Mouse (Mus musculus) natural killer cell, adult 2 months (primary cell): ENCODE results near the gene Taf5l.
A peak's percentile ranks its signal among the peaks of the same experiment; 100 is the strongest.
"Not testable (repeated sequence)": the region's sequence is repeated elsewhere in the genome, so short reads cannot be mapped to it uniquely, and the experiment has no call there.

Experiments used
- DNase-seq, 2 experiments: peaks; one replicate each; pipeline ENCODE4 v3.0.0; 2022; ENCODE audit warnings: low spot score in 2 of 2

The Taf5l gene

DNA sequence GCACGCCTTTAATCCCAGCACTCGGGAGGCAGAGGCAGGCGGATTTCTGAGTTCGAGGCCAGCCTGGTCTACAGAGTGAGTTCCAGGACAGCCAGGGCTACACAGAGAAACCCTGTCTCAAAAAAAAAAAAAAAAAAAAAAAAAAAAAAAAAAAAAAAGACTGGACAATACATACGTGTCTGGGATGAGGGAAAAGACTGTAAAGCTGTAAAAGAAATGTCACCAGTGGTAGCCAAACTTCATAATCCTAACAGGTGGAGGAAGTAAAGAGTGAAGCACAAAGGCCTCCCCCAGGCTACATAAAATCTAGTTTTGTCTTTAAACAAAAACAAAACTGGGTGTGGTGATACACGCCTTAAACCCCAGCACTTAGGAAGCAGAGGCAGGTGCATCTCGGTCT lies 6.9 kb downstream of the Taf5l start:
- not testable (repeated sequence) for DNase-seq

DNA sequence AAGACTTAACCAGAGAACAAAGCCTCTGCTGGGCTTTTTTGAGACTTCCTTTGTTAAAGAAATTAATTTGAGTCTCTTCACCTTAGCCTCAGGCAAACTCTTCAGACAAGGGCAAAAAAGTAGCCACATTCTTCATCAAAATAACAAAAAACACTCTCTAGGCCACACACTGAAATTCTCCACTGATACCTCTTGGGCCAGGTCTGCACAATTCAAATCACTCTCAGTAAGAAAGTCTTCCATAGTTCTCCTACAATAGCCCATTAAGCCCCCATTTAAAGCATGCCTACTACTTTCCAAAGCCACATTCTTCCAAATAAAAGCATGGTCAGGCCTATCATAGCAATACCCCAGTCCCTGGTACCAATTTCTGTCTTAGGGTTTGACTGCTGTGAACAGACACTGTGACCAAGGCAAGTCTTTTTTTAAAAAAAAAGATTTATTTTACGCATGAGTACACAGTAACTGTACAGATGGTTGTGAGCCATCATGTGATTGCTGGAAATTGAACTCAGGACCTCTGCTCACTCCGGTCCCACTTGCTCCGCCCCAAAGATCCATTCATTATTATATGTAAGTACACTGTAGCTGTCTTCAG lies 9.1 kb downstream of the Taf5l start:
- no peak for DNase-seq

DNA sequence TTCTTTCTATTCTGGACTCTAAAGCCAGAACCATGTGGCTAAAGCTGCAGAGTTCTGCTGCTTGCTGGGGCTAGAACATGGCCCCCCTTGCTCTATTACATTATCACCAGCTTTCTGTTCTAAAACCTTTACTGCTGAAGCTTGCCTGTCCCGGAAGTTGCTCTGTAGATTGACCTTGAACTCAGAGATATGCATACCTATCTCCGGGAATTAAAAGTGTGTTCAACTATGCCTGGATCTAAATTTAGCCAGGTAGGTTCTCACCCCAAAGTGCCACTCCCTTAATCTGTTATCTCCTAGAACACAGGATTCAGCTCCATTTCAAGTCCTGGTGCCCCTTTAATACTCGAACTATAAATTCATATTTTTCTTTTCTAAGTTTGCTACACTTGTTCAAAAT lies 9.6 kb downstream of the Taf5l start:
- DNase-seq: no peak

DNA sequence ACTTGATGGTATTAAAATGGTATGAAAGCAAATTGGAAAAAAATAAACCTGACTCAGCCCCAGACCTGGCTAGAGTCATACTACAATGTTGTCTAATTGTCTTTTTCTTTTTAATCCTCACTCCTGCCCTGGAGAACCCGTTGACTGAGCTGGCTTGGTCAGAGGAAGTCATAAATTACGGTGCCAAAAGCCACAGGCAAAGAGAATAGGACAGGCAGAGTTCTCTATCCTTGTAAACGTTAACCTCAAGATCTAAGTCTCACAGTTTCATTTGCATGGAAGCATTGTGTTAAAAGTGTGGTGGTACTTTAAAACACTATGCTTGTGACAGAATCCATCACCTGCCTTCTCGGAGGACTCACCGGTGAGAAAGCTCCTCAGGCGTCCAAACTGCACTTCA lies 13.4 kb downstream of the Taf5l start:
- DNase-seq: no peak

DNA sequence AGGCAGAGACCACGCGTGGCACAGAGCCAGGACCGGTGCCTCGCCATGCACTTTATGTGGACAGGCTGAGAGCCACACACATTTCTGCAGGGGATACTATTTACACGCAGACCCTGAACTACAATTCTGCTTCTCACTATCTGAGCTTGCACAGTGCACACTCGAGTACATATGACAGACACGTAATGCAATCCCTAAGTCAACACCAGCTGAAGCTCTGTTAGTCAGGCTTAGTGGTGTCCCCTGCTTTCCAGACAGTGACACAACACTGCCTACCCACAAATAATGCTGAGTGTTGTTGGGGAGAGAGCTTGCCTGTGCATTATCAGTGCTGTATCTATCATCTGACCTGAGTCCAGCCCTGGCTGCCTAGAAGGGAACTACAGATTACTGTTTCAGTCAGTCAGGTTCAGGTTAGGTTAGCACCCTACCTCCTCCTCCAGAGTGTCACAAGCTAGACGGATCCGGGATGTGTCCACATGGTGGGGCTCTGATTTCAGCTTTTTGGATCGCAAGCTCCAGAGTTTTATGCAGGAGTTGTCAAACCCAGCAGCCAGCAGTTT lies 18.6 kb downstream of the Taf5l start:
- DNase-seq: no peak

DNA sequence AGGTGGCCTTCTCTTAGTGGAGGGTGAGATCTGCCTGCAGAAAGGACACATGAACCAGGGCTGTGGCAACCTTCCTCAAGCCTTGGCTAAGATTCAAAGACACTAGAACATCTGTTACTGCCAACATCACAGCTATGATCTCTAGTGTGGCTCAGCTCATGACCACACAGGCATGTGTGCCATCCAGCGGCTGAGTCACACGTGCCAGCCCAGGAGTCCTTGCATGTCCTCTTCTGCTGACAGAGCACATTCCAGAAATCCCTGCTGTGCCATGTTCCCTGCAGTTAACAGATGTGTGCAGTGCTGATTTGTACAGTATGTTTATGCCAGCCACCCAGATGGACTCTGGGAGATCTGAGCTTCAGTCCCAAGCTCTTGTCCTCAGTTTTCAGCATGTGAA lies 21.6 kb downstream of the Taf5l start:
- DNase-seq: no peak

DNA sequence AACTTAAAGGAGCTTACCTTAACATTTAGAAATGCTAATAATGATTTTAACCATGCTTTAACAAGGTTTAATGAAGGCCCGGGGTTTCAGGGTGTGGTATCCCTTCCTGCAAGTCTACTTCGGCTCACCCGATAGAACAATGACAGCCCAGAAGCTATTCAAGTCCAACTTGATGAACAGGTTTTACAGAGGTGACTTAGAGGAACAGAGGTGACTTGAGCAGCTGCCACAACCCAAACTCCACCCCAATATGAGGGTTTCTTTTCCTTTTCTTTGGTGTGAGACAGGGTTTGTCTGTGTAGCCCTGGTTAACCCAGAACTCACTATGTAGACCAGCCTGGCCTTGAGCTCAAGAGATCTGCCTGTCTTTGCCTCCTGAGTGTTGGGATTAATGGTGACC lies 27.2 kb downstream of the Taf5l start:
- no peak for DNase-seq

DNA sequence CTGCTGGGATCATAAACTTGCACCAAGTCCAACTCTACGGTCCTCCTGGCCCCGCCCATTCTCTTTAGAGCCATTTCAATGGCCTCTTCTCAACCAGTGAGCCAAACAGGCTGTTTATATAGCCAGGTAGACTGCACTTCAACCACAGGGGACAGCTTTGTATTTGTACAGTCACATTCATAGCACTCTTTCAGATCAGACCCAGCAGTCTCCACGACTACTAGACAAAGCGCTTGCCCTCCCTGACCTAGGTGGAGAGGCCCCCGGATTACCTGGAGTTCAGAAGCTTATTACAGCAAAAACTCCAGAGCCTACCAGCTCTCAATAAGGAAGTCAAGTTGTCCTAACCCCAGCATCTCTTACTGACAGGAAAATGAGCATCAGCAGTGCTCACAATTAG lies 27.6 kb downstream of the Taf5l start:
- DNase-seq: no peak

DNA sequence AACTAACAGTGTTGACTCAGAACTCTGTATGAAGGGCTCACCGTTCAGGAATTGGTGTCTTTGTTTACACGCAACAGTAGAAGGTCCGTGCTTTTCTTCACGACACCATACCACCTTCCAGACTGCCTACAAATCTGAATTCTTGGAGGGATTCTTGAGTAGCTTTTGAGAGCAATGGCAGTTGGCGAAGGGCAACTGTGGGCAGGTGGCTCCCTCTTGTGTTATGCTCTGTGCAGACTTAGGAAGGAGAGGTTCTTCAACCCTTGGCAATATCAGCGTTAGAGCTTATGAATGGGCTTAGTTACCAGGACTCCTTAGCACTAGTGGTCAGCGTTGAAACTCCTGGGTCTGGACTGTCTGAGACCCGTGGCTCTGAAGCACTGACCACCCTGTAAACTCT lies 28.6 kb downstream of the Taf5l start:
- DNase-seq: no peak

DNA sequence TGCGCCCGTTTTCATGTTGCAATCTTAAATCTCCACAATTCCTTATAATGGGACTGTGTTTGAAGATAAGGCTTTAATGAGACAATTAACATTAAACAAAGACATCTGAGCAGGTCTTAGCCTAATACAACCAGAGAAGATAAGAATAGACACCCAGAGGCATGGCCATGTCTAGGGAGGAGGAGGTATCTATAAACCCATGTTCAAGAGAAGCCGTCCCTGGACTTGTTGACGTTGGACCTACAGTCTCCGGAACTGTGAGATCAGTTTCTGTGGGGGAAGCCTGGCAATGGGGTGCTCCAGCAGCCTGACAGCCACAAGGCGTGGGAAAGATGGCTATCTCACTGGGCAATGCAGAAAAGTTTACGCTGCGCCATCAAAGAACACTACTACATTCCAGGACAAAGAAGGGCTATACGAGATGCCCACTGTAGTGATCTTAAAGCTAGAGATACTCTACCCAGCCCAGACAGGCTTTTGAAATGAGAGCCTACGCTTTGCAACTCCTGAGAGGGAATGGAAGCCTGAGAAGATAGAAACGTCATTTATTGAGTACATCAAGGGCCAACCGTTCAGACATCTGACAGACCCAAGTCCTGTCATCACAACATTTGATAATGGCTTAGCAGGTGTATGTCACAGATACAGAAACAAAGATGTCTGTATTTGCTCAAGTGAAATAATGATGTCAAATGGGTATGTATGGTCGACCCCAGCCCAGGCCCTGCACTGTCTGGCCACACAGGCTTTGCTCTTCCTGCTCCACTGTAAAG lies 30.7 kb downstream of the Taf5l start:
- DNase-seq: no peak

DNA sequence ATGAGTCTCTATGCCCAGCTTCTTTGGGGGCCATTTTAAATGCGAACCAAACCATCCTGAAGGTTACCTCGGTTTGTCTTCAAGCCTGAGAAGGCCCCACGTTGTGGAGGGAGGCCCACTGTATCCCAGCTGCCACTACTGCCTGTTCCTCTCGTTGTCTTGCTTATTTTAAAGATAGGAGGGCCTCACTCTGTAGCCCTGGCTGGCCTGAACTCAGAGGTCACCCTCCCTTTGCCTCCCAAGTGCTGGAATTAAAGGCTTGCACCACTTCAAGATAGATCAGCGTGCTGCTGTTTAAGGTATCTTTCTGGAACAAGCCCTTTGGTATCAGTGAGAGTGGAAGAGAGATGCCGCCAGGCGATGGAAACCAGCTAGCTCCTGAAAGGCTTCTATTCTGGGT lies 32.1 kb downstream of the Taf5l start:
- DNase-seq: no peak

DNA sequence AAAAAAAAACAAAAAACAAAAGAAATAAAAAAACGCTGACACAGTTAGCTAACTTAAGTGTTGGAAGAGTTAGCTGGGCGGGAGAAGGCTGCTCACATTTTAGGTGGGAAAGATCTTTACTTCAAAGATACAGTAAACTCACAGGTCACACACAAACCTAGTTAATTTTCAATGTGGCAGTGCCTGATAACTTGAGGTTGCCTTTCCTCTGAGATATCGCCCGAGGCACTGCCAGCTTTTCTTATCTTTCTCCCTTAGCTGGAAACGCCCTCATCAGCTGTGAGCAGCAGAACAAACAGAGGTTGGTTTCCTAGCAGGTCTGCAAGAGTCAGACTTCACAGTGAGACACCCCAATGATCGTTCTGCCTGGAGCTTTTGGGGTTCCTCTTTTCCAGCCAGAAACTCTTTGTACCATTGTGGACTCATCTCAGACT lies 32.6 kb downstream of the Taf5l start:
- no peak for DNase-seq

DNA sequence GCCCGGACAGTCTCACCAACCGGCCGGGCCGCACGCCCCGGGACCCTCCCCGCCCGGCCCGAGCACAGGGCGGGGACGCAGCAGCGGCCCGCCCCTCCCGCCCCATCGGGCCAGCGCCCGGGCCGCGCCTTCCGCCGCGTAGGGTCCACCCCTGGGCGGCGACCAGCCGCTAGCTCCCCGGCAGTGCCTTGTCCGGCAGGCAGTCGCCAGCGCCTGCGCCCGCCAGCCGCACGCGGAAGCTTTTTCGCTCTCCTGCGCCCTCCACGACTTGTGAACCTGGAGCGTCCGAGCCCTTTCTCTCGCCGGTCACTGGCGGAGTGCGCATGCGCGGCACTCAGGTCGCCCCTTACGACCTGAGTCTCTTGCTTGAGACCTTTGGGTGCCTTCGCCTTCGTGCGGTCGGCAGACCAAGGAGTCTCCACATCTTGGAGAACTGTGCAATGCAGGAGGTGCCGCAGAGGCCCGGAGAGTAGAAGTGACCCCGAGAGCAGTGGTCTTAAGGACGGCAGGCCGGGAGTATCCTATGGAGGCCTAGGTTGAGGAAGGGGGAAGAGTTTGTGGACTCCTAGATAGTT lies 38.3 kb downstream of the Taf5l start, which contains the start of gene Abcb10:
Gene Abcb10 (minus strand): TSS at position 297 of the 575 bp plus-strand sequence.
- DNase-seq: peak; percentile 83 to 87

DNA sequence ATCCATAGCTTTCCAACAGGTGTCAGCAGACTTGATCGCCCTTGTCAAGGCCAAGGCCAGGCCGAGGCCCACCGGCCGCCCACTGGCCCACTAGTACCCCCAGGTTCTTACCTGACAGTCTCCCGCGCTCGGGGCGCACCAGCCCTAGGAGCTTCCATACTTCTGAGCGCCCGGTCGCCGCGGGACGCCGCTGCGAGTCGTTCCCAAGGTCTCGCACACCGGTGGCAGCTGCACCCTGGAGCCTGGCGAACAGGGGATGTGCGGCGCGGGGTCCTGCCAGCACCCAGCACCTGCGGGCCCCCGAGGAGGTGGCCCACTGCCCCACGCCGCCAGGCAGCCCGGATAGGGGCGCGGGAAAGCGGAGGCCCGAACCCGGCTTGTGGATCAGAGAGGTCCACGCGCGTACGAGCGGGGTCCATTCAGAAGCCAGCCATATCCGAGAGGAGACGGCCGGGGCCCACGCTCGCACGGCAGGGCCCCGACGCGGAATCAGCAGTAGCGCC lies 38.9 kb downstream of the Taf5l start:
- peak in 1 of 2 experiments; percentile 9 for DNase-seq

DNA sequence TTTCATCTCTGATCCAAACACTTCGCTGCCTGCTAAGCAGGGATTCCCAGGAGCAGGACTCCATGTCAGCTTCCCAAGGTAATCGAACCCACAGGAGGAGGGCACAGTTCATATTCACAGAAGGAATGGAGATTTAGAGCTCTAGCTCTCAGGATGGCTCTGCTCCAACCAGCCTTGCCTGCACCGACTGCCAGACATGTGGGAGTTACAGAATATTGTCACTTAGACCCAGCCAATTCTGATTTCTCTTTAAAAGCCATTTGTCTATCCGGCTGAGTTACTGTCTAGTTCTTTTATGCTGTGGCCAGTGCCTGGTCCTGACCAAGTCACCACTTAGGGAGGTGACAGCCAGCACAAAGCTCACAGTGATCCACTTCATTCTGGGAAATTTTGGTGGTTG lies 39.5 kb downstream of the Taf5l start:
- DNase-seq: no peak

DNA sequence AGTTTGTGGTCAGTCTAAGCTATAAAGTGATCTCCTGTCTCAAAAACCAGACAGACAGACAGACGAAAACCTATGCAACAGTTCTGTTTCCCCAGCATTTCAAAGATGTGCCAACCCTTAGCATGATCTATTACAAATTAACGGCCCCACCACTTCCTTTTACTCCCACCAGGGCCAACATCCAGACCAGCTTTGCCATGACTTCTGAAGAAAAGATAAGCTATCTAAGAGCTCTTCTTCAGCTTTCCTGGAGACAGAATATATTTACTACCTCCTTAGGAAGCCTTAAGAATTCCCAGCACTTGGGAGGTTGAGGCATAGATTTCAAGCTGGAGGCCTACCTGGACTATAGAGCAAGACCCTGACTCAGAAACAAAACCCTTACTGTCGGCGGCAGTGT lies 41.0 kb downstream of the Taf5l start:
- DNase-seq: no peak

DNA sequence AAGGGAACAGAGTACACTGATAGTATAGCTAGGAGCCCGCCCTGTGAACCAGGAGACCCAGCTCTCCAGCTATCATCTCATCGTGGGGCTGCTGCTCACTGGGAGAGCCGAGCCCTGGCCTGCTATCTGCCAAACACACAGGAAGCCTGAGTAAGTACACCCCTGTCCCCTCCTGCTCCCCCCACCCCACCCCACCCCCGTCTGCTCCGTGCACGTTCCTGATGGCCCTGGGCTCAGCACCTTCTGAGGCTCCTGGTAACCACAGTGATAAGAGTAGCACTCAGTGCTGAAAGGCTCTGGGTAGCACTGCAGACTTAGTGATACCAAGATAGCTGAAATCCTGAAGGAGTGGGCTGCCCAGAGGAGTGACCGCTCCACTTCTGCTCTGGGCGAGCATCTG lies 42.3 kb downstream of the Taf5l start:
- DNase-seq: no peak

DNA sequence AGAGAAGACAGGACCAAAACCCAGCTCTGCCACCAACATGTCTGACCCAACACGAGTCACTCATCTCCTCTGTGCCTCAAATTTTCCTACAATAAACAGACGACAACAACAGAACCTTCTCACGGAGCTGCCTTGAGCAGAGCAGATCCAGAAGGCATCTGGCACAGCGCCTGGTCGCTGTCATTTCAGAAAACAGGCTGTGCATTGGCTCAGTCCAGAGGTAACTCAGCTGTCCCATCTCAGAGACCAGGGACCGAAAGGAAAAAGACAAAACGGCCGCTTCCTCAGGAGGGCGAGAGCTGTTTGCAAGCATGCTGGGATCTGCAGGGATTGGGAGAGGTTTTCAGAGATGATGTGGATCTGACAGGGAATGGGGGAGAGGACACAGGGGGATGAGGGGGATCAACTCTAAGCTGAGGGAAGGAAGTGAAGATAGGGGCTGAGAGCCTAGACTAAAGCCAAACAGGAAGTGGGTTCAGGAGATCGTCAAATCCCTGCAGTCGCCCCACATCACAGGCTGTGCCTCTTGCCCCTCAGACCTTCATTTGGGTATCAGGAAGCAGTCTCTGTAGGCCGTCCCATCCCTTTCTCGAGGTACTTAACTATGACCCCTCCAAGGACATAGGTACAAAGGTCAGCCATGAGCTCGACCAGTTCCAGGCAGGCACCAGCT lies 42.9 kb downstream of the Taf5l start:
- no peak for DNase-seq

DNA sequence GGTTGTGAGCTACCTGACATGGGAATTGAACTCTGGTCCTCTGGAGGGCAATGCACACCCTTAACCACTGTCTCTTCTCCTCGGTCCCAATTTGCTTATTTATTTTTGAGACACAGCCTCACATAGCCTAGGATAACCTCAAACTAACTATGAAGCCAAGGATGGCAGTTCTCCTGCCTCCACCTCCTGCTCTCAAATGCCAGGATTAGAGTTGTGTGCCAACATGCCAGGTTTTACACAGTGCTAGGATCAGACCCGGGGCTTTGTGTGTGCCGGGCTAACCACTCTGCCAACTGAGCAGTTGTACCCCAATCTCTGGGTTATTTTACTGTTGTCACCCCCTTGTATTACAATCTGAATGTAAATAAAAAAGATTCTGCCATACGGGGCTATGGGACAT lies 43.7 kb downstream of the Taf5l start:
- DNase-seq: no peak

DNA sequence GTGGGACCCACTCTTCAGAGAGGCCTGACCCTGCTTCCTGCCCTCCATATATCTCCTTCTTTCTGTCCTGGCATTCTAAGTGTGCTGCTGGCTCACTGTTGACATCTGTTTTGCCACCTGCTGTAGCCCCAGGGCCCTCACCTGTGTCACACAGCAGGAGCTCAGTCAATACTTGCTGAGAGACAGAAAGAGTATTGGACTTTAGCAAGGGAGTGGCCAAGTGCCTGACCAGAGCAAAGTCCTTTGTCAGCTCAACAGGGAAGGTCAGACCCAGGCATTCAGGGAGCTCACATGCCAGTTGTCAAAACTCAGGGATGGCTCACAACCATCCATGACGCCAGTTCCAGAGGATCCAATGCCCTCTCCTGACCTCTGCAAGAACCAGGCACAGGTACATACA lies 47.7 kb downstream of the Taf5l start:
- no peak for DNase-seq

DNA sequence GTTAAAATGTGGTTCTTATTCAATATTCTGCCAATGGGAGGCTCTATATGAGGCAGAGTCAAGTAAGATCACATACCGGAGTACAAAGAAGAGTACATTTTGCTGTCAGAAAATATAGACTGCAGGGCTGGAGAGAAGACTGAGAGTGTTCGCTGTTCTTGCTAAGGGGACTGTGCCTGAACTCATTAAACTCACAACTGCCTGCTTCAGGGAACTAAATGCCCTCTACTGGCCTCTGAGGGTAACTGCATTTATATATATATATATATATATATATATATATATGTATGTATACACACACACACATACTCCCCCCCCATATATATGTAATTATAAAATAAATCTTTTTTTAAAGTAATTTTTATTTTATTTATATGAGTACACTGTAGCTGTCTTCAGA lies 54.3 kb downstream of the Taf5l start:
- DNase-seq: no peak

DNA sequence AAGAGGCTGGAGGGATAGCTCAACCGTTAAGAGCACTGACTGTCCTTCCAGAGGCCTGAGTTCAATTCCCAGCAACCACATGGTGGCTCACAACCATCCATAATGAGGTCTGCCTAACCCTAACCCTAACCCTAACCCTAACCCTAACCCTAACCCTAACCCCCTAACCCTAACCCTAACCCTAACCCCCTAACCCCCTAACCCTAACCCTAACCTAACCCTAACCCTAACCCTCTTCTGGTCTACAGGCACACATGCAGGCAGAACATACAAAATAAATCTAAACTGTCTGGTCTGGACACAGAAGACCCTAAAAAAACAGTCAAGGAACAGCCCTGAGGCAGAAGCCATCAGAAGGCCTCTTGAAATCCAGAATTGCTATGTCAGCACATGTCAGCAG lies 59.8 kb downstream of the Taf5l start:
- no peak for DNase-seq
